Mouse (Mus musculus) heart, postnatal 0 days (tissue): ENCODE results near the gene Wwox.

Experiments
- CTCF ChIP-seq: IDR thresholded peaks from 2 replicates; pipeline ENCODE4 v1.5.1; 2016; ENCODE audit warnings: antibody characterized with exemption, control low read depth, low read depth
- EP300 ChIP-seq: IDR thresholded peaks from 2 replicates; pipeline ENCODE4 v1.6.1; 2016; ENCODE audit warnings: antibody characterized with exemption, low read depth

GRCm38 (mm10) chr8:115173634-115174081, 734.2 kb downstream of the Wwox start:
- no peak for TF ChIP-seq CTCF
- no peak for TF ChIP-seq EP300
